Mouse (Mus musculus): ENCODE measurements around the gene Olfr522.
"Not testable (repeated sequence)": the region's sequence is repeated elsewhere in the genome, so short reads cannot be mapped to it uniquely, and the experiment has no call there.

Gene Olfr522

DNA sequence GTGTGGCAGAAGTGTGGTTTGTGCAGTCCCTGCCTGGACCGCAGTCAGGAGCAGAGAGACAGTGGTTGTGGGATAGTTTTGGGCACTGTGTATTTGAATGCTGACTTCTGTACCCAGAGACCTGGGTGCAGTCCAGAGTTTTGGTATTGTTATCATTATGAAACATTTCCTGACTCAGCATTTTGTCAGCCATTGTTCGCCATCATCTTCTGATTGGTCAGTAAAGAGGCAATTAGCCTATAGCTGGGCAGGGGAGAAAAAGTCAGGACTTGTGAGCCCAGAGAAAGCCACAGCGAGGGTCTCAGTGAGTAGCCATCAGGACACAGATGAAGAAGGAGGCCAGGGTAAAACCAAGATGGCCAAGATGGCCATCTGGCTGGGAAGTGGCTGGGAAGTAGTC lies 4.2 kb downstream of the Olfr522 start:
- DNase-seq (ENCODE audit: low spot score): no peak

DNA sequence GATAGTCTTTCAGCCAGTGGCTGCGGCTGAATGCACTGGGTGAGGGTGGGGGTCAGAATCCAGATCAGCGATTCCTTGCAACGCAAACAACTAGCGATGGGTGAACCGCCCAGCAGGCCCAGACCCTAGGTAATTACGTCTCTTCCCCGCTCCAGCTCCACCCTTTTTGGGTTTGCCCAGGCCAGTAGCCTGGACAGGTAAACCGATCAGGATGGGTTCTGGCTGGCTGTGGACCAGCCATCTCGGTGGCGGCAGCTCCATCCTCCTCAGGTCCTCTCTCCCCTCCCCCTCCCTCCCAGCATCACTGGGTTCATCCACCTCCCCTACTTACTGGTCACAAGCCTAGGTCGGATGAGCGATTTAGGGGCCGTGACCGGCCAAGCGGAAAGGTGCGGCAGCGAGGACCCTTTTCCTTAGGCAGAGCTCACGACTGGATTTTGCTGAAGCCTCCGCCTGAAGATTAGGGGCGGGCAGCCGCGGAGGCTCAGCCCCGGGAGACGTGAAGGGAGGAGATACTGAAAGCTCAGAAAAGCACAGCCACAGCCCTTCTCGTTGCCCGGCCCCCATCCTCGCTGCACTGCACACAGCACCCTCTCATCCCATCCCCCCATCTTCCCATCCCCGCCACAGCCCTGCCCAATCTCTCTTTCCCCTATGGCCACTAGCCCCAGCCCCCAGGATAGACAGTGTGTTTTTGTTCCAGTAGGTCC lies 10.2 kb downstream of the Olfr522 start, which contains the start of gene Sprn:
TSS of gene Sprn (minus strand) at position 660 of the 710 bp plus-strand sequence.
- DNase-seq (ENCODE audit: low spot score): no peak

- DNase-seq (ENCODE audit: low spot score): no peak
Measured at GRCm38 (mm10) chr7:140153829-140154217, 10.7 kb downstream of the Olfr522 start.

GRCm38 (mm10) chr7:140153383-140153782 lies 11.2 kb downstream of the Olfr522 start:
- no peak for DNase-seq (ENCODE audit: low spot score)

DNA sequence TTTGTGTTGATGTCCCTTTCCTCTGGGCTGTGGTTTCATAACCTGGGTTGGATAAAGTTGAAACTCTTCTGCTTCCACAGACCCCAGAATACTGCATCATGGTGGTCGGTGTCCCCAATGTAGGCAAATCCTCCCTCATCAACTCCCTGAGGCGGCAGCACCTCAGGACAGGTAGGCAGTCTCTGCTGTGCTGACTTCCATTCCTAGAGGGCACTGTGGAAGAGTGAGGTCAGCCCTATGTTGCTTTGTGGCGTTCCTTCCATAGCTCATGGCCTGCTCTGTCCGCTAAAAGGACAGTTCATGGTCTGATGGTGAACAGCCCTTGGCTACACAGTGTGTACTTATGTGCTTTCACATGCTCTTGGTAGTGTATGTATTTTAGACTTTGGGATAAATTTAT lies 20.0 kb downstream of the Olfr522 start:
- no peak for DNase-seq (ENCODE audit: low spot score)

DNA sequence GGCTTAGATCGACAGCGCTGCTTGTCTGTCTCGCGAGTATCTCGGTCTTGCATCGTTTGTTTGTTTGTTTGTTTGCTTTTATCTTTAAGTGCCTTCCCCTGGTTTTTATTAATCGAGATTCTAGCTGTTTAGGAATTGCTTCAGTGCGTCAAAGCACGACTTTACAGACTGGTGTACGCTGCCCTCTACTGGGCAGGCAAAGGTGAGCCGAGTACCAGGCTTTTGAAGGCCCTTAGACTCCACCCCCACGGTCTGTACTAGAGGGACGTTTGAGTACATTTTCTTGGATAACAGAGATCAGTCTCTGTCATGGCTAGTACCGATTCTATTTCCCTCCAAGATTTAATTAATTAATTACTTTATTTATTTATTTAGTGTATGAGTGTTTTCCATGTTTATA lies 23.2 kb downstream of the Olfr522 start:
- DNase-seq (ENCODE audit: low spot score): peak; percentile 77

DNA sequence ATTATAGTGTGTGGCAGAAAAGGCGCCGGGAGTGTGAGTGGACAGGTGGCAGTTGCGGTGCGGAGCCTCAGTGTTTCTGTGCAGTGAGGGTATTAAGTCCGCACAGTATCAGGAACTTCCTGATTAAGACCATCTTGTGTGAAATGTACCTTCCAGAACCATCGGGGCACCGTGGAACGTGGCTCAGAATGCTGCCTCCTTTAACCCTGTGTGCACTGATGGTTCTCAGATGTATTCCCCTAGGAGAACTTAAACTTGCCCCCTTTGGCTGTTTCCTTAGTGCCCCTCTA lies 26.6 kb downstream of the Olfr522 start:
- DNase-seq (ENCODE audit: low spot score): no peak

- DNase-seq (ENCODE audit: low spot score): peak; percentile 90
Measured at GRCm38 (mm10) chr7:140137135-140138020, 27.2 kb downstream of the Olfr522 start, which contains the start of gene Mtg1. Gene Mtg1 (plus strand): TSS chr7:140137564.

- no peak for DNase-seq (ENCODE audit: low spot score)
Measured at GRCm38 (mm10) chr7:140135106-140135770, 29.3 kb downstream of the Olfr522 start.

GRCm38 (mm10) chr7:140134033-140134432 lies 30.5 kb downstream of the Olfr522 start:
- DNase-seq (ENCODE audit: low spot score): not testable (repeated sequence)

DNA sequence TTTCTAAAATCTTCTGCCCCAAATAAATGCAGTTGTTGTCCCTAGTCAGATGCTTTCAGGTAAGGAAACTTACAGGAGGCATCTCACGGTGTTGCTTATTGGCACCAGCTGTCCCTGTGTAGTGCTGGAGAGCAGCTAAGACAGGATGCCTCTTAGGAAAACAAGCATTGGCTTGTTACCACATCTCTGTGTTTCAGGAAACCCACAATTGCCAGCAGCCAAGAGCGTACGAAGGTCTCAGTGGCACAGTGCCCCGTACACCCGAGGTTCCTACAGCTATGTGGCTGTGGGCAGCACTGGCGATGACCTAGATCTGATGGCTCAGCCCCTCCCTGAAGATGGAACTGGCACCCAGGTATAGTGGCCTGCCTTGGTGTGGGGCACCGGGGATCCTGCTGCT lies 32.4 kb downstream of the Olfr522 start:
- not testable (repeated sequence) for DNase-seq (ENCODE audit: low spot score)

GRCm38 (mm10) chr7:140127911-140128310 lies 36.7 kb downstream of the Olfr522 start:
- no peak for DNase-seq (ENCODE audit: low spot score)

GRCm38 (mm10) chr7:140126934-140127333 lies 37.6 kb downstream of the Olfr522 start:
- DNase-seq (ENCODE audit: low spot score): no peak

- no peak for DNase-seq (ENCODE audit: low spot score)
Measured at GRCm38 (mm10) chr7:140126022-140126350, 38.6 kb downstream of the Olfr522 start.

DNA sequence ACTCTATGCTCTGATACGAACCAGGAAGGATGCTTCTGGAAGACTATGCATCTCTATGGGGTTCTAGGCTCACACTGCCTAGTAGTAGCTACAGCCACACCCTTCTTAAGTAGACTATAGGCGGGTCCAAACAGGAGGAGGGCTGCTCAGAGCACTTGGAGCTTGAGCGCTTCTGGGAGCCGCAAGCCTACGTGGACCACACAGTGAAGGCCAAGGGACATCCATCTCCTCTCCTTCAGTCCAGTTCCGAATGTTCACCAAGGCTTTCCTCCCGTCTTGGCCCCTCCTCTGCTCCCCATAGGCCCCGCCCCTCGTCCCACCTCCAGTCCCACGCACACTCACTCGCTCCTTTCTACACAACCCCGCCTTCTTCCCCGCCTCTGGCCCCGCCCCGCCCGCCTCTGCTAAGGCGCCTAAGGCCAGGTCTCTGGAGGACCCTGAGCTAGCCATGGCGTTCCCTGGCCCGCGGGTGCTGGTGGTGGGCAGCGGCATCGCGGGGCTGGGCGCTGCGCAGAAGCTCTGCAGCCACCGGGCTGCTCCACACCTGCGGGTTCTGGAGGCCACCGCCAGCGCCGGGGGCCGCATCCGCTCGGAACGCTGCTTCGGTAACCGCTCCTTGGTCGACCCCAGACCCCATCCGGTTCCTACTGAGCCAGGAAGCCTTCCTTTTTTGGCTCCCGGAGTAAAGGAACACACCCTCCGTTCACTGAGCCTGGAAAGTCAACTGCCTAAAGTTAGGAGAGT lies 39.1 kb downstream of the Olfr522 start:
- peak; percentile 89 for DNase-seq (ENCODE audit: low spot score)

- DNase-seq (ENCODE audit: low spot score): no peak
Measured at GRCm38 (mm10) chr7:140124382-140124781, 40.2 kb downstream of the Olfr522 start.

DNA sequence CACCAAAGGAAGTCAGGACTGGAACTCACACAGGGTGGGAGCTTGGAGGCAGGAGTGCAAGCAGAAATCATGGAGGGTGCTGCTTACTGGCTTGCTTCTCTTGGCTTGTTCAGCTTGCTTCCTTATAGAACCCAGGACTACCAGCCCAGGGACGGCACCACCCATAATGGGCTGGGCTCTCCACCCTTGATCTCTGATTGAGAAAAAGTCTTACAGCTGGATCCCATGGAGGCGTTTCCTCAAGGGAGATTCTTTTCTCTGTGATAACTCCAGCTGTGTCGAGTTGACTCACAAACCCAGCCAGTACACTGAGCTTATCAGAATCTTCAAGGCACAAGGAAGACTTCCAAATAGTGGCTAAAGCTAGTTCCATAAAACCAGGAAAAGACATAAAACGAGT lies 41.8 kb downstream of the Olfr522 start:
- DNase-seq (ENCODE audit: low spot score): no peak

DNA sequence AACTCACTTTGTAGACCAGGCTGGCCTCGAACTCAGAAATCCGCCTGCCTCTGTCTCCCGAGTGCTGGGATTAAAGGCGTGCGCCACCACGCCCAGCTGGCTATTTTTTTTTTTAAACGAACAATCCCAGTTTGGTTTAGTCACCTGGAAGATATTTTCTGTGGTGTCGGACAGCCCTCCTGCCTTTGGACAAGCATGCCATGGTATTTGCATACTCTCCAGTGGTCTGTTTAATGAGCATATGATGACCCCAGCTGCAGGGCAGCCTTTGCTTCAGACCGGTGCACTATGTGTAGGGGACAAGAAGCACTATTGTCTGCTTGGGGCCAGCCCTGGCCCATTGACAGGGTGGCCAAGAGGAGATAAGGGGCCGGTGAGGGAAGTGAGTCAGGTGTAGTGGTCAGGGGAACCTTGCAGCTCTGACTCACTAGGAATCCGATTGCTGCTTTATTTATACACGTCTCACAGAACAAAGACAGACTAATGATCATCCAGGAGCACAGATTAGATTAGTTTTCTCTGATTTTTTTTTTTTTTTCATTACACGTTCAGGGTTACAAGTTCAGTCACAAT lies 43.1 kb downstream of the Olfr522 start:
- DNase-seq (ENCODE audit: low spot score): no peak

DNA sequence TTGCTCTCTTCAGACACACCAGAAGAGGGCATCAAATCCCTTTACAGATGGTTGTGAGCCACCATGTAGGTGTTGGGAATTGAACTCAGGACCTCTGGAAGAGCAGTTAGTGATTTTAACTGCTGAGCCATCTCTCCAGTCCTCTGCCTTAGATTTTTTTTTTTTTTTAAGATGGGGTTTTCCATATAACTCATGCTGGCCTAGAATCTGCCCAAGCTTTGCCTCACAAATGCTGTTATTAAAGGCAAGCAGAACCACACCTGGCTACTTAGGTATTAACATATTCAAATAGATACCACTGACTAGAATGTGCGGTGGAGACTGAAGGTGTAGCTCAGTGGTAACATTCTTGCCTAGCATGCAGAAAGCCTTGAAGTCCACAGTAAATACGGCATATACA lies 44.1 kb downstream of the Olfr522 start:
- DNase-seq (ENCODE audit: low spot score): no peak

GRCm38 (mm10) chr7:140116329-140117054 lies 48.1 kb downstream of the Olfr522 start, which contains the start of gene Echs1:
Gene Echs1 (minus strand): TSS chr7:140116476.
- peak; percentile 93 for DNase-seq (ENCODE audit: low spot score)
